Mouse (Mus musculus) neural tube, embryonic 12.5 days (tissue): Measurements from ENCODE around the gene Snx29. TPM values are rescaled to one million over a fixed set of nuclear protein-coding genes. Genes with fewer than 3 reads are reported as not detected.

Experiments
- ATAC-seq: fragments of 200-750 bp; cut with Nextera tagmentation; 2 replicates; pipeline ENCODE4 v1.8.0; 2017; ENCODE audit warnings: low read depth, mild to moderate bottlenecking, moderate TSS enrichment, moderate library complexity; ENCODE audit not compliant: low FRiP score
- H3K27ac ChIP-seq: fragments of 300-500 bp; sonication (generic); 2 replicates; pipeline ENCODE4 v1.5.1; 2016
- H3K27me3 ChIP-seq: fragments of 300-500 bp; sonication (generic); replicated peaks from 2 replicates; pipeline ENCODE4 v1.6.1; 2016; ENCODE audit warnings: mild to moderate bottlenecking
- H3K36me3 ChIP-seq: fragments of 300-500 bp; sonication (generic); 2 replicates; pipeline ENCODE4 v1.6.1; 2016; ENCODE audit warnings: mild to moderate bottlenecking
- H3K4me1 ChIP-seq: fragments of 300-500 bp; sonication (generic); 2 replicates; pipeline ENCODE4 v1.6.1; 2016
- H3K4me2 ChIP-seq: fragments of 300-500 bp; sonication (generic); replicated peaks from 2 replicates; pipeline ENCODE4 v1.6.1; 2016; ENCODE audit warnings: mild to moderate bottlenecking
- H3K4me3 ChIP-seq: fragments of 300-500 bp; sonication (generic); 2 replicates; pipeline ENCODE4 v1.5.1; 2016
- H3K9ac ChIP-seq: fragments of 300-500 bp; sonication (generic); 2 replicates; pipeline ENCODE4 v1.6.1; 2016; ENCODE audit warnings: mild to moderate bottlenecking
- H3K9me3 ChIP-seq: fragments of 300-500 bp; sonication (generic); 2 replicates; pipeline ENCODE4 v1.6.1; 2016; ENCODE audit warnings: mild to moderate bottlenecking
- WGBS: fragments of 180-500 bp; shearing (Covaris S2); methylation state at CpG from one replicate; pipeline ENCODE4 v1.1.7; 2016; 5-methylcytosine and 5-hydroxymethylcytosine counted together
- polyA plus RNA-seq: library from polyadenylated mRNA; unstranded; fragments of >200 nt; fragmentation: Nextera tagmentation; extraction: Ambion mirVana; gene quantifications from 2 replicates; pipeline ENCODE4 v1.2.1, GENCODE M21; 2016

Gene Snx29
- polyA plus RNA-seq, 1 experiment from 2014 or later = 18.1 TPM

- H3K27ac ChIP-seq = no peak overlapping the region
- WGBS = 79% methylated on average over 3 of the region's 3 CpGs
- H3K4me3 ChIP-seq = no peak overlapping the region
- no peaks in the 10 kb centered on the region for H3K4me1 ChIP-seq
- H3K9me3 ChIP-seq = no peaks in the 10 kb centered on the region
- H3K36me3 ChIP-seq = no peaks in the 10 kb centered on the region
- H3K27me3 ChIP-seq = no peaks in the 10 kb centered on the region
- no peak overlapping the region for H3K9ac ChIP-seq
- H3K4me2 ChIP-seq = no peak overlapping the region
- ATAC-seq = no peak
These were observed 405.9 kb downstream of the Snx29 start for GRCm38 (mm10) chr16:11728627-11729026.

- Histone ChIP-seq H3K36me3 (no peaks in the 10 kb centered on the region), H3K27me3 (no peaks in the 10 kb centered on the region), H3K4me3 (no peak overlapping the region), H3K4me2 (no peak overlapping the region), H3K27ac (no peak overlapping the region), H3K9ac (no peak overlapping the region), H3K4me1 (no peaks in the 10 kb centered on the region), H3K9me3 (no peaks in the 10 kb centered on the region)
- no peak for ATAC-seq
- 89% methylated on average over 6 of the region's 6 CpGs for WGBS
These were observed 406.4 kb downstream of the Snx29 start for GRCm38 (mm10) chr16:11729111-11729510.

- Histone ChIP-seq H3K9ac (no peak overlapping the region), H3K4me3 (no peak overlapping the region), H3K27me3 (no peaks in the 10 kb centered on the region), H3K27ac (no peak overlapping the region), H3K4me1 (no peaks in the 10 kb centered on the region), H3K9me3 (no peaks in the 10 kb centered on the region), H3K4me2 (no peak overlapping the region), H3K36me3 (no peaks in the 10 kb centered on the region)
- ATAC-seq = no peak
- 88% methylated on average over 5 of the region's 5 CpGs for WGBS
These were observed 407.1 kb downstream of the Snx29 start for GRCm38 (mm10) chr16:11729815-11730214.

- Histone ChIP-seq H3K4me3 (no peak overlapping the region), H3K27me3 (no peaks in the 10 kb centered on the region), H3K36me3 (no peaks in the 10 kb centered on the region), H3K4me1 (no peaks in the 10 kb centered on the region), H3K27ac (no peak overlapping the region), H3K9ac (no peak overlapping the region), H3K9me3 (no peaks in the 10 kb centered on the region), H3K4me2 (no peak overlapping the region)
- WGBS = 93% methylated on average over 5 of the region's 5 CpGs
- ATAC-seq = no peak
These were observed 408.4 kb downstream of the Snx29 start for GRCm38 (mm10) chr16:11731014-11731535.

- Histone ChIP-seq H3K4me1 (no peaks in the 10 kb centered on the region), H3K27ac (no peak overlapping the region), H3K4me3 (no peak overlapping the region), H3K36me3 (no peaks in the 10 kb centered on the region), H3K27me3 (no peaks in the 10 kb centered on the region), H3K9me3 (no peaks in the 10 kb centered on the region), H3K4me2 (no peak overlapping the region), H3K9ac (no peak overlapping the region)
- 55% methylated on average over 7 of the region's 7 CpGs for WGBS
- no peak for ATAC-seq
These were observed 415.6 kb downstream of the Snx29 start for GRCm38 (mm10) chr16:11738341-11738740.

- Histone ChIP-seq H3K9ac (no peak overlapping the region), H3K4me1 (no peaks in the 10 kb centered on the region), H3K36me3 (no peaks in the 10 kb centered on the region), H3K27me3 (no peaks in the 10 kb centered on the region), H3K27ac (no peak overlapping the region), H3K4me2 (no peak overlapping the region), H3K4me3 (no peak overlapping the region), H3K9me3 (no peaks in the 10 kb centered on the region)
- 84% methylated on average over 5 of the region's 5 CpGs for WGBS
- no peak for ATAC-seq
These were observed 419.2 kb downstream of the Snx29 start for GRCm38 (mm10) chr16:11741951-11742350.

GRCm38 (mm10) chr16:11742351-11742750, 419.6 kb downstream of the Snx29 start:
- Histone ChIP-seq H3K36me3 (no peaks in the 10 kb centered on the region), H3K4me3 (no peak overlapping the region), H3K9me3 (no peaks in the 10 kb centered on the region), H3K4me1 (no peaks in the 10 kb centered on the region), H3K4me2 (no peak overlapping the region), H3K9ac (no peak overlapping the region), H3K27me3 (no peaks in the 10 kb centered on the region), H3K27ac (no peak overlapping the region)
- no peak for ATAC-seq
- WGBS = 84% methylated on average over 7 of the region's 7 CpGs

GRCm38 (mm10) chr16:11743013-11743412, 420.3 kb downstream of the Snx29 start:
- ATAC-seq = no peak
- 77% methylated on average over 3 of the region's 3 CpGs for WGBS

GRCm38 (mm10) chr16:11743724-11744123, 421.0 kb downstream of the Snx29 start:
- H3K36me3 ChIP-seq = no peaks in the 10 kb centered on the region
- no peak overlapping the region for H3K4me2 ChIP-seq
- no peak overlapping the region for H3K4me3 ChIP-seq
- H3K4me1 ChIP-seq = no peaks in the 10 kb centered on the region
- no peak overlapping the region for H3K9ac ChIP-seq
- no peaks in the 10 kb centered on the region for H3K9me3 ChIP-seq
- no peak overlapping the region for H3K27ac ChIP-seq
- no peak for ATAC-seq
- H3K27me3 ChIP-seq = no peaks in the 10 kb centered on the region
- WGBS = 83% methylated on average over 4 of the region's 4 CpGs

More at GRCm38 (mm10) chr16:11743013-11743412, 420.3 kb downstream of the Snx29 start:
- Histone ChIP-seq H3K27ac (no peak overlapping the region), H3K4me2 (no peak overlapping the region), H3K4me1 (no peaks in the 10 kb centered on the region), H3K4me3 (no peak overlapping the region), H3K9ac (no peak overlapping the region), H3K27me3 (no peaks in the 10 kb centered on the region), H3K9me3 (no peaks in the 10 kb centered on the region), H3K36me3 (no peaks in the 10 kb centered on the region)

- Histone ChIP-seq H3K4me3 (no peak overlapping the region), H3K9ac (no peak overlapping the region), H3K4me2 (no peak overlapping the region), H3K4me1 (no peaks in the 10 kb centered on the region), H3K27me3 (no peaks in the 10 kb centered on the region), H3K27ac (no peak overlapping the region), H3K36me3 (no peaks in the 10 kb centered on the region), H3K9me3 (no peaks in the 10 kb centered on the region)
- WGBS = 97% methylated on average over 2 of the region's 2 CpGs
- no peak for ATAC-seq
These were observed 423.3 kb downstream of the Snx29 start for GRCm38 (mm10) chr16:11746036-11746435.

GRCm38 (mm10) chr16:11747867-11748266, 425.2 kb downstream of the Snx29 start:
- H3K4me1 ChIP-seq = no peaks in the 10 kb centered on the region
- H3K9me3 ChIP-seq = no peaks in the 10 kb centered on the region
- H3K4me2 ChIP-seq = no peak overlapping the region
- no peak overlapping the region for H3K27ac ChIP-seq
- H3K9ac ChIP-seq = no peak overlapping the region
- no peak for ATAC-seq
- H3K27me3 ChIP-seq = no peaks in the 10 kb centered on the region
- no peak overlapping the region for H3K4me3 ChIP-seq
- no peaks in the 10 kb centered on the region for H3K36me3 ChIP-seq
- 89% methylated on average over 5 of the region's 5 CpGs for WGBS

- Histone ChIP-seq H3K27me3 (no peaks in the 10 kb centered on the region), H3K4me3 (no peak overlapping the region), H3K4me2 (no peak overlapping the region), H3K4me1 (no peaks in the 10 kb centered on the region), H3K36me3 (no peaks in the 10 kb centered on the region), H3K9ac (no peak overlapping the region), H3K9me3 (no peaks in the 10 kb centered on the region), H3K27ac (no peak overlapping the region)
- 91% methylated on average over 3 of the region's 3 CpGs for WGBS
- no peak for ATAC-seq
These were observed 426.4 kb downstream of the Snx29 start for GRCm38 (mm10) chr16:11749111-11749510.

GRCm38 (mm10) chr16:11750605-11751004, 427.9 kb downstream of the Snx29 start:
- ATAC-seq = no peak
- Histone ChIP-seq H3K9ac (no peak overlapping the region), H3K27me3 (no peaks in the 10 kb centered on the region), H3K9me3 (no peaks in the 10 kb centered on the region), H3K4me3 (no peak overlapping the region), H3K4me2 (no peak overlapping the region), H3K4me1 (no peaks in the 10 kb centered on the region), H3K27ac (no peak overlapping the region), H3K36me3 (0 out of 2 replicates have a peak, but pooled peaks cover 4% of the 10 kb centered on the region)
